Mouse (Mus musculus): ENCODE data around the gene Rnd2.
"Not testable (repeated sequence)": the region's sequence is repeated elsewhere in the genome, so short reads cannot be mapped to it uniquely, and the experiment has no call there.

Gene Rnd2

DNA sequence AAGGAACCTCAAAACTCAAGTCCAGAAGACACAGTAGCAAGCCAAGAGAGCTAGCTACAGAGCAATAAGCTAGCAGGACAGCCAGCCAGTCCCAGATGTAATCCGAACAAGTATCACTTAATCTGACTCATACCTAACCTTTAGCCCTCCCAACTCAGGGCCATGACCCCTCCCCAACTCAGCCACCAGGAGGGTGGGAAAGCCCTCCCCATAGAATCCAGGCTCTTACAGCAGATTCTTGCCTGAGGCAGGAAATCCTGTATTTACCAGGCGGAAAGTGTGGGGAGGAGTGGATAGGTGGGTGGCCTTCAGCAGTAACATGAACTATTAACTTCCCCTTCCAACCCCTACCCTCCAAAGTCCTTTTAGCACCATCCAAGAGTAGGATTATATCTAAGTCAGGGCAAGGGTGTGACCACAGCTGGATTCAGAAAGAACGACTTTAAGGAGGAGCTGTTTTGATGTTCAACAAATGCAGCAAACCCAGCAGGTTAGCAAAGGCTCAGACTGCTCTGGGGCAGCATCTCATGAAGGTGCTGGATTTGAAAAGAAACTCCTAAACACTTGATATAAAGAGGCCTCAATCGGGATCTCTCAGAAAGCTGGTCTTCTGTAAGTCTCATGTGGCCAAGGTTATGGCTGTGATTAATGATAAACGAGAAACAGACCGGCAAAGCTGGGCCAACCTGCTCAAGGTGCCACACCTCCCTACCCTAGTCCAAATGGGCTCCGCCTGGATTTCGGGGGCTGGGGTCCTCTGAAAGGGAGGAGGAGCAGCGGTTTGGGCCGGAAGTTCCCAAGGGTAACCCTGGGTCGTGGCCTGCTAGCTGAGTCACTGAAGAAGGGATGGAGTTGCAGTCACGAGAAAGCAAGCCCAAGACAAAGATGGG, at the start of gene Rnd2:
Gene Rnd2 (plus strand): TSS at position 789 of the 890 bp plus-strand sequence.
- no peak for DNase-seq (ENCODE audit: low spot score)

DNA sequence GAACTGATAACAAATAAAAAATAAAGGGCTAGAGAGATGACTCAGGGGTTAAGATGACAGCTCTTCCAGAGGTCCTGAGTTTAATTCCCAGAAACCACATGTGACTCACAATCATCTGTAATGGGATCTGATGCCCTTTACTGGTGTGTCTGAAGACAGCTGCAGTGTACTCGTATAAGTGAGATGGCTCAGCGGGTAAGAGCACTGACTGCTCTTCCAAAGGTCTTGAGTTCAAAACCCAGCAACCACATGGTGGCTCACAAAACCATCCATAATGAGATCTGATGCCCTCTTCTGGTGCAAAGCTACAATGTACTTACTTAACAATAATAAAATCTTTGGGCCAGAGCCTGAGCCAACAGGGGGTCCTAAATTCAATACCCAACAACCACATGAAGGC, 49.5 kb upstream of the Rnd2 start:
- DNase-seq (ENCODE audit: low spot score): no peak

GRCm38 (mm10) chr11:101416433-101417100, 48.2 kb upstream of the Rnd2 start:
- DNase-seq (ENCODE audit: low spot score): no peak

DNA sequence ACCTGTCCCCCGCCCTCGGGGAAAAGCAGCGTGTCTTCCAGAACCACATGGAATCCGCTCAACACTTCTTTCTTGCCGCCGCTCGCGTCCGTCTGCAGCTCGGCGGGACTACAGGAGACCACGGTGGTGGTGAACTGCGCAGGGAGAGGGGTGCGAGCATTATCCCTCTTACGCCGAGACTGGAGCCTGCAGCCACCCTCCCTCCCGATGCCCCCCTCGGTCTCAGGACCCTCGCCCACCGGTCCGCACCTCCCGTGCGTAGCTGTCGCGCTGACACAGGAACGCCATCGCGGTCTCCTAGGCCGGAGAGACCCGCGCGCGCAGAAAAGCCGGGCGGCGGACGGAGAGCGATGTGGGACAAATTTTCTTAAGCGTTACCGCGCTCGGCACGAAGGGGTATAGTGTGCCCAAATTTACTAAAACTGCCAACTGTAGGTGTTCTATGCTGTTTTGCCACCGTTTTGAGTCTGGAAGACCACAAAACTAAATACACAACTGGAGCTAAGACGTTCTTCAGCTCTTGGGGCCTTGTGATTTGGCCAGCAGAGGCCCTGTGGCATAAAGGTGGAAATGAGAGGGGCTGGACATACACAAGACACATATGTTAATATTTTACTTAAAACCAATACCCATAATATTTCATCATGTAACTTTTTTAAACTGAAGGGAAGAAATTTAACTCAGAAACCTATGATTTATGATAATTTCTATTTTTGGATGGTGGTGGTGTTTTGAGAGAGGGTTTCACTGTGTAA, 47.5 kb upstream of the Rnd2 start, which contains the start of gene Aarsd1:
Gene Aarsd1 (minus strand): TSS at position 515 of the 755 bp plus-strand sequence.
- DNase-seq (ENCODE audit: low spot score): peak; percentile 88

GRCm38 (mm10) chr11:101418991-101419390, 45.8 kb upstream of the Rnd2 start:
- no peak for DNase-seq (ENCODE audit: low spot score)

- DNase-seq (ENCODE audit: low spot score): no peak
Observed at GRCm38 (mm10) chr11:101419610-101420009, 45.2 kb upstream of the Rnd2 start.

DNA sequence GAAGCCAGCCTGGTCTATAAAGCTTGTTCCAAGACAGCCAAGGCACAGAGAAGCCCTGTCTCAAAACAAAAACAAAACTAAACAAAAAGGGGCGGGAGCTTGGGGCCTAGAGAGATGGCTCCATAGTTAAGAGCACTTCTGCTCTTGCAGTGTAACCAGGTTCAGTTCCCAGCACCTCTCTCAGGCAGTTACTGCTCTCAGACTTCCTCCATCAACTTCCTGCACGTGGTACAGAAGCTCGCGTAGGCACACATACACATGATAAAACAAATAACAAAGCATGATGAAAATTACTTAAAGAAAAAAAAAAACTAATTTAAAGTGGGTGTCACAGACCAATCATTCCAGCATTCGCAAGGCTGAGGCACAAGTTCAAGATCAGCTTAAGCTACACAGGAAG, 44.7 kb upstream of the Rnd2 start:
- no peak for DNase-seq (ENCODE audit: low spot score)

GRCm38 (mm10) chr11:101424105-101424851, 40.5 kb upstream of the Rnd2 start, which contains the start of gene Gm27029:
Gene Gm27029, minus strand, starts transcription at chr11:101424796.
- DNase-seq (ENCODE audit: low spot score): peak; percentile 17

- peak; percentile 100 for DNase-seq (ENCODE audit: low spot score)
Observed at GRCm38 (mm10) chr11:101424925-101425813, 39.6 kb upstream of the Rnd2 start, which contains the start of the genes Rundc1 and Ptges3l. Gene Rundc1, plus strand, starts transcription at chr11:101425085. Gene Ptges3l, minus strand, starts transcription at chr11:101425333.

GRCm38 (mm10) chr11:101426165-101426564, 38.6 kb upstream of the Rnd2 start:
- DNase-seq (ENCODE audit: low spot score): no peak

DNA sequence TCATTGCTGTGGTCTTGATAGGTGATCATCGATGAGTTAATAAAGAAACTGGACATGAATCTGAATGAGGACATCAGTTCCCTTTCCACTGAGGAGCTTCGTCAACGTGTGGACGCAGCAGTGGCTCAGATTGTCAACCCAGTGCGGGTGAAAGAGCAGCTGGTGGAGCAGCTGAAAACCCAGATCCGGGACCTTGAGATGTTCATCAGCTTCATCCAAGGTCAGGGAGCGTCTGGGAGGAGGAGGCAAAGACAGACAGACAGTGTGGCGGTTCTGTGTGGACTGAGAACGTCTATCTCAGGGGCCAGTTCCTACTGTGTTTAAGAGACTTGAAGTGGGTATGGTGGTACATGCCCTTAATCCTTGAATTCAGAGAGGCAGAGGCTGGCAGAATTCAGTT, 33.5 kb upstream of the Rnd2 start:
- DNase-seq (ENCODE audit: low spot score): no peak

GRCm38 (mm10) chr11:101433396-101433795, 31.4 kb upstream of the Rnd2 start:
- DNase-seq (ENCODE audit: low spot score): no peak

DNA sequence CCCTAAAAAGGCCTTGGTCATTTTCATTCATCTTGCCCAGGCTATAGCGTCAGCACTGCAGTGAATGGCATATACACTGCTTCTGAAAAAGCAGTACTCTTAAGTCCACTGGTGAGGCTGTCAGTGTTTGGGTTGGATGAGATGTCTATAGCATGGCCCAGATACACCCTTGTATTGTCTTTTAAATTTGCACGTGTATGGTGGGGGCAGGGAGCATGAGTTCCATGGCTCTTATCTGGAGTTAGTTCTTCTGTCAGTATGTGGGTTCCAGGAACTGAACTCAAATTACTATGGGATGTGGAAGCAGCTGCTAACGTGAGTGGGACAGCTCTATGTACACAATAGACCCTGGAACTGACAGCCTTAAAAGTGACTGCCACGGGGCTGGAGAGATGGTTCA, 29.0 kb upstream of the Rnd2 start:
- no peak for DNase-seq (ENCODE audit: low spot score)

GRCm38 (mm10) chr11:101436916-101437315, 27.9 kb upstream of the Rnd2 start:
- DNase-seq (ENCODE audit: low spot score): no peak

DNA sequence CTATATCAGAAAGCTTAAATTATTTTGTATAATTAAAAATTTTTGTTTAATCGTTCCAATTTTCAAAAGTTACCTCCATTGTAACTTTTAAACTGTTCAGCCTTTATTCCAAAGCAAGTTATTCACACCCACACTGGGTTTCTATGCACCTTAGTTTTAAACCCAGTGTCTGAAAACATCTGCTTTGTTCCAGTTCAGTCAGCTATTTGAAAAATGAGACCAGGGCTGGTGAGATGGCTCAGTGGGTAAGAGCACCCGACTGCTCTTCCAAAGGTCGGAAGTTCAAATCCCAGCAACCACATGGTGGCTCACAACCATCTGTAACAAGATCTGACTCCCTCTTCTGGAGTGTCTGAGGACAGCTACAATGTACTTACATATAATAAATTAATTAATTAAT, 26.8 kb upstream of the Rnd2 start:
- not testable (repeated sequence) for DNase-seq (ENCODE audit: low spot score)

GRCm38 (mm10) chr11:101441450-101442126, 23.2 kb upstream of the Rnd2 start:
- not testable (repeated sequence) for DNase-seq (ENCODE audit: low spot score)

DNA sequence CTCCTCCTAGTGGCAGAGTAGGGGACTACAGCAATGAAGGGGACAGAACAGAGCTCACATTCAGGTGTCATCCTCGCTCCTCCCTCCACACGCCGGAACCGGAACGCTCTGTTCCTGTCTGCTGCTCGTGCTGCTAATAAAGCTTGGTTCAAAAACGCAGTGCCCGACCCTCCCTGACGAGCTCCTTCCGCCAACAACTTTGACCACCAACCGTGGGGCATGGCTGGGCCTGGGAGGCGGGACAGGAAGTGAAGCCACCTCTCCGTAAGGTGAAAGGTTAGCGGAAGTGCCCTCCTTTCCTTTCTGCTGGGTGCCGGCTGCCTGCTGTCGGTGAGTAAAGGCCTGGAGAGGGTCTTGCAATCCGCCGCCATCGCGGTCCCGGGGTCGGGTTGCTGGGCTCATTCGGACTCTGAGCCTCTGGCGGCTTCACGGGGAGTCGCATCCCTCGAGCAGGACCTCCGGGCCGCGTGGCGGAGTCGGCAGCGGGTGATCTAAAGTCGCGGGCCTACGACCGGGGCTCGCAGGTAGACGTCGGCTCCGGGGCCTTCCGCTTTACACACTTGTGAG, 22.6 kb upstream of the Rnd2 start, which contains the start of gene Rpl27:
Gene Rpl27 (plus strand): TSS at position 172 of the 567 bp plus-strand sequence.
- peak; percentile 90 for DNase-seq (ENCODE audit: low spot score)

DNA sequence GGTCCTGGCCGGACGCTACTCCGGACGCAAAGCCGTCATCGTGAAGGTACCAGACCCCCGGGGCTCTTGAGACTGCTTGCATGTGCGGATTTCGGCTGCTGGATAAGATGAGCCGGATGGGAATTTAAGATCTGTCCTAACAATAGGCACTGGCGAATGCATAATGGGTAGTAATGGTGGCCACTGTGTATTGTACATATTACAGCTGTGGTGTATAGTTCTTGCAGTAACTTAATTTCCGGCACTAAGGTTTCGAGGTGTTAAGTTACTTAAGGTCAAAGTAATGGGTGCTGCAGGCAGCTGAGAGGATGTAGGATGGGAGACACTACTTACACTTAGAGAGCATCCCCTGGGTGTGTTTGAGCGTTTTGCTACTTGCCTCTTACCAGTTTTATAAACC, 22.0 kb upstream of the Rnd2 start:
- no peak for DNase-seq (ENCODE audit: low spot score)

DNA sequence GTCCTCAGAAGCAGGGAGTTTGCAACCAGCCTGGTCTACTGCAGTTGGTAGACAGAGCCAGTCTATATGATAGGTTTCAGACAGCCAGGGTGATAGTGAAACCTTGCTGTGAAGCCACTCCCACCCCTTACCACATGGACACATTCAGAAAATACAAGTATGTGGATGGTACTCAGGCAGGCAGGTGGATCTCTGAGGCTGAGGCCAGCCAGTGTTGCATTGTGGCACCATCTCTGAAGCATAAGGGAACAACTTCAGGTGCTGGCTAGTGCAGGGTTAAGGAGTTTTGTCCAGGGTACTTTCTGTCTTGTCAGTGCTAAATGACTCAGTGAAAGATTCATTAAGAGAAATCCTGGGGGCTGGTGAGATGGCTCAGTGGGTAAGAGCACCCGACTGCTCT, 18.5 kb upstream of the Rnd2 start:
- DNase-seq (ENCODE audit: low spot score): no peak
